ENCODE assay signal across 9 mouse cellular contexts in genomic region chr6:86793957-86794356, GRCm38 (mm10). TPM values are rescaled to one million over a fixed set of nuclear protein-coding genes. Genes with fewer than 3 reads are reported as not detected.
A peak's percentile ranks its signal among the peaks of the same experiment; 100 is the strongest.
DNase-seq lines count a peak whose midpoint lies in the region; ATAC-seq and TF ChIP-seq lines count a peak whose summit lies in the region.
"Had no signal": no experiment of that assay in that cellular context is flagged by ENCODE, and none has a peak within 500 bp of the region (broad histone marks: within the 10 kb centered on the region; RNA-seq: fewer than 3 reads in every experiment).

No protein-coding gene starts in this region.

- no peak for DNase-seq in heart, embryonic 10.5 days (ENCODE audit: low spot score)
- DNase-seq in heart, adult 9 months (ENCODE audit: low spot score in 2 of 2), result no peak
- DNase-seq in MEL (ENCODE audit: low read depth, low spot score), result no peak
- DNase-seq in liver, embryonic 14.5 days (ENCODE audit: low read depth in 3 of 3, low spot score in 3 of 3), result no peak
- no peak for DNase-seq in frontal cortex, postnatal 14 days (ENCODE audit: low spot score in 2 of 2)
- no peak for DNase-seq in layer of hippocampus, adult 11-12 months (ENCODE audit: low spot score)
- no peak for DNase-seq in urinary bladder, postnatal 10 days (ENCODE audit: low spot score)

- H3K36me3 ChIP-seq in heart, embryonic 10.5 days, result no peaks in the 10 kb centered on the region
- H3K36me3 ChIP-seq in MEL (ENCODE audit: control insufficient read depth in 1 of 2, insufficient read depth in 2 of 2, low read length in 2 of 2), result peaks cover 0 to 12% of the 10 kb centered on the region in 2 experiments; a peak in 2 of 4 replicates
- H3K36me3 ChIP-seq in hindbrain, embryonic 13.5 days, result no peaks in the 10 kb centered on the region
- no peaks in the 10 kb centered on the region for H3K36me3 ChIP-seq in liver, embryonic 14.5 days (replicated peaks; ENCODE audit: control insufficient read depth, insufficient read depth, low read depth)
- H3K36me3 ChIP-seq: G1E had no signal

- peak overlapping the region; percentile 78 for H3K9ac ChIP-seq in MEL (ENCODE audit: control insufficient read depth, low read depth, low read length, poor library complexity, severe bottlenecking)
- H3K9ac ChIP-seq in hindbrain, embryonic 13.5 days, result no peak overlapping the region
- no peak overlapping the region for H3K9ac ChIP-seq in liver, embryonic 14.5 days (replicated peaks)

- no peak for TF ChIP-seq RAD21 in MEL (IDR thresholded peaks at IDR 0.05; ENCODE audit: low read depth, low read length)

- no peak for TF ChIP-seq CTCF in MEL (IDR thresholded peaks at IDR 0.05 in 2 of 3, conservative IDR thresholded peaks at IDR 0.05 in 1 of 3; ENCODE audit: control insufficient read depth in 1 of 3, insufficient read depth in 1 of 3, low read depth in 2 of 3, low read length in 3 of 3, poor library complexity in 1 of 3, severe bottlenecking in 1 of 3)
- TF ChIP-seq CTCF in liver, embryonic 14.5 days (IDR thresholded peaks at IDR 0.05; ENCODE audit: low read depth), result no peak

- no peak for ATAC-seq in hindbrain, embryonic 13.5 days (ENCODE audit: low FRiP score)
- no peak for ATAC-seq in liver, embryonic 14.5 days (ENCODE audit: insufficient read depth)

- 54% methylated on average over 5 of the region's 5 CpGs for WGBS in heart, embryonic 10.5 days
- 48% methylated on average over 5 of the region's 5 CpGs for WGBS in hindbrain, embryonic 13.5 days
- 47% methylated on average over 5 of the region's 5 CpGs for WGBS in liver, embryonic 14.5 days (ENCODE audit: insufficient replicate concordance)

- peak overlapping the region; percentile 43; the same call in 1 of the 2 replicates for H3K27ac ChIP-seq in heart, embryonic 10.5 days
- H3K27ac ChIP-seq in MEL (ENCODE audit: control insufficient read depth, low read depth, low read length), result no peak overlapping the region
- no peak overlapping the region for H3K27ac ChIP-seq in hindbrain, embryonic 13.5 days
- H3K27ac ChIP-seq in liver, embryonic 14.5 days, result no peak overlapping the region

- H3K79me2 ChIP-seq in MEL (ENCODE audit: control insufficient read depth, insufficient read depth, low read length, poor library complexity), result no peaks in the 10 kb centered on the region; the same call in 1 of the 2 replicates

- peak overlapping the region; percentile 76 for H3K4me3 ChIP-seq in heart, embryonic 10.5 days
- peak overlapping the region; percentile 86 to 100 for H3K4me3 ChIP-seq in MEL (ENCODE audit: control insufficient read depth in 1 of 2, insufficient read depth in 1 of 2, low read depth in 2 of 2, low read length in 2 of 2)
- H3K4me3 ChIP-seq in hindbrain, embryonic 13.5 days, result no peak overlapping the region
- peak overlapping the region in 1 of 2 experiments; percentile 58; a peak in 2 of 4 replicates for H3K4me3 ChIP-seq in liver, embryonic 14.5 days (ENCODE audit: insufficient read depth in 1 of 2, low read depth in 2 of 2, low read length in 2 of 2)

- peaks cover 71% of the 10 kb centered on the region for H3K27me3 ChIP-seq in heart, embryonic 10.5 days (ENCODE audit: insufficient read depth, poor library complexity, severe bottlenecking)
- peaks cover 0 to 4% of the 10 kb centered on the region in 2 experiments; a peak in 2 of 4 replicates for H3K27me3 ChIP-seq in MEL (ENCODE audit: control insufficient read depth in 1 of 2, insufficient read depth in 2 of 2, low read length in 2 of 2)
- peaks cover 51% of the 10 kb centered on the region for H3K27me3 ChIP-seq in hindbrain, embryonic 13.5 days
- peaks cover 11% of the 10 kb centered on the region for H3K27me3 ChIP-seq in liver, embryonic 14.5 days (ENCODE audit: control insufficient read depth, insufficient read depth, low read length)

- TF ChIP-seq POLR2A in MEL (IDR thresholded peaks at IDR 0.05; ENCODE audit: control insufficient read depth in 1 of 2, insufficient read depth in 1 of 2, low read depth in 1 of 2, low read length in 2 of 2, poor library complexity in 1 of 2), result no peak

- no peaks in the 10 kb centered on the region for H3K9me3 ChIP-seq in heart, embryonic 10.5 days
- H3K9me3 ChIP-seq in MEL (replicated peaks; ENCODE audit: insufficient read depth, low read length), result no peaks in the 10 kb centered on the region
- no peaks in the 10 kb centered on the region for H3K9me3 ChIP-seq in hindbrain, embryonic 13.5 days
- H3K9me3 ChIP-seq in liver, embryonic 14.5 days (ENCODE audit: control insufficient read depth, low read length), result no peaks in the 10 kb centered on the region
- H3K9me3 ChIP-seq: G1E had no signal

- 0 out of 2 replicates have a peak, but pooled peaks cover 14% of the 10 kb centered on the region for H3K4me1 ChIP-seq in heart, embryonic 10.5 days
- H3K4me1 ChIP-seq in MEL (ENCODE audit: control insufficient read depth in 1 of 2, insufficient read depth in 2 of 2, low read length in 2 of 2), result peaks cover 19 to 26% of the 10 kb centered on the region in 2 experiments
- peaks cover 15% of the 10 kb centered on the region for H3K4me1 ChIP-seq in hindbrain, embryonic 13.5 days (replicated peaks)
- no peaks in the 10 kb centered on the region; a peak in 2 of 4 replicates for H3K4me1 ChIP-seq in liver, embryonic 14.5 days (replicated peaks; ENCODE audit: control insufficient read depth in 2 of 2, insufficient read depth in 2 of 2, low read length in 1 of 2)

- peak overlapping the region; percentile 77 for H3K4me2 ChIP-seq in hindbrain, embryonic 13.5 days
- H3K4me2 ChIP-seq in liver, embryonic 14.5 days (ENCODE audit: low read depth), result peak overlapping the region; percentile 74

- TF ChIP-seq EP300 in MEL (IDR thresholded peaks at IDR 0.05; ENCODE audit: low read depth in 1 of 2, low read length in 2 of 2), result no peak
- TF ChIP-seq EP300 in liver, embryonic 14.5 days (IDR thresholded peaks at IDR 0.05; ENCODE audit: low read depth), result no peak

TF ChIP-seq in MEL, 35 proteins besides CTCF, POLR2A, EP300 and RAD21:
- TF ChIP-seq TCF12 (IDR thresholded peaks at IDR 0.05; ENCODE audit: low read depth, low read length) (no peak), MAFK (IDR thresholded peaks at IDR 0.05; ENCODE audit: borderline replicate concordance, low read depth, low read length) (no peak), SIN3A (IDR thresholded peaks at IDR 0.05; ENCODE audit: low read length) (no peak), ELF1 (IDR thresholded peaks at IDR 0.05; ENCODE audit: low read depth, low read length) (no peak), ZC3H11A (IDR thresholded peaks at IDR 0.05; ENCODE audit: low read depth, low read length) (no peak), NELFE (IDR thresholded peaks at IDR 0.05; ENCODE audit: low read depth, low read length) (no peak), MYC (IDR thresholded peaks at IDR 0.05; ENCODE audit: low read depth, low read length) (no peak), MAZ (IDR thresholded peaks at IDR 0.05; ENCODE audit: low read depth, low read length) (no peak), HCFC1 (IDR thresholded peaks at IDR 0.05; ENCODE audit: low read depth, low read length) (no peak), USF1 (IDR thresholded peaks at IDR 0.05; ENCODE audit: low read depth, low read length) (no peak), E2F4 (IDR thresholded peaks at IDR 0.05; ENCODE audit: borderline replicate concordance, low read depth, low read length) (no peak), POLR2AphosphoS5 (IDR thresholded peaks at IDR 0.05; ENCODE audit: borderline replicate concordance, low read depth, low read length) (no peak), GATA1 (IDR thresholded peaks at IDR 0.05; ENCODE audit: low read depth, low read length) (no peak), MEF2A (IDR thresholded peaks at IDR 0.05; ENCODE audit: extremely low read depth, insufficient replicate concordance, low read depth, low read length, poor library complexity, severe bottlenecking) (no peak), ZNF384 (IDR thresholded peaks at IDR 0.05; ENCODE audit: low read depth, low read length) (no peak), TAL1 (IDR thresholded peaks at IDR 0.05; ENCODE audit: low read length) (no peak), ZMIZ1 (IDR thresholded peaks at IDR 0.05; ENCODE audit: low read depth, low read length) (no peak), ETS1 (IDR thresholded peaks at IDR 0.05; ENCODE audit: low read depth, low read length) (no peak), BHLHE40 (IDR thresholded peaks at IDR 0.05; ENCODE audit: borderline replicate concordance, low read depth, low read length) (no peak)

RNA-seq across cellular contexts. Expression of gene Anxa4, which starts 0.6 kb away (rescaled TPM):
- 9.9 and 16.7 TPM in 2 replicates for polyA plus RNA-seq in heart, embryonic 10.5 days (2016; fragmentation: Nextera tagmentation; extraction: Ambion mirVana)
- 30.4 and 31.1 TPM in 2 replicates for total RNA-seq in MEL (2012; rRNA removed)
- 100 to 1,000 TPM in 1 of 2 experiments, 10 to 100 TPM in 1; 53.6 to 176 TPM for polyA plus RNA-seq in MEL (2012; ENCODE audit: insufficient read depth in 1 of 2, insufficient read length in 2 of 2, low read depth in 1 of 2, low replicate concordance in 2 of 2, missing spikeins in 1 of 2)
- polyA plus RNA-seq in hindbrain, embryonic 13.5 days (2015; fragmentation: Nextera tagmentation; extraction: Ambion mirVana), result 5.3 and 6.2 TPM in 2 replicates
- polyA plus RNA-seq in liver, embryonic 14.5 days (2012; rRNA removed), result 12.7 and 16.4 TPM in 2 replicates
- 29.4 and 34.5 TPM in 2 replicates for polyA plus RNA-seq in liver, embryonic 14.5 days (2014; fragmentation: Nextera tagmentation; extraction: Ambion mirVana)

RNA-seq across cellular contexts. Expression of gene Aak1, which starts 55.4 kb away (rescaled TPM):
- 19.4 and 24.3 TPM in 2 replicates for polyA plus RNA-seq in heart, embryonic 10.5 days (2016; fragmentation: Nextera tagmentation; extraction: Ambion mirVana)
- total RNA-seq in MEL (2012; rRNA removed), result 6.4 and 7.2 TPM in 2 replicates
- 100 to 1,000 TPM in 1 of 2 experiments, 10 to 100 TPM in 1; 25.4 to 353 TPM for polyA plus RNA-seq in MEL (2012; ENCODE audit: insufficient read depth in 1 of 2, insufficient read length in 2 of 2, low read depth in 1 of 2, low replicate concordance in 2 of 2, missing spikeins in 1 of 2)
- polyA plus RNA-seq in hindbrain, embryonic 13.5 days (2015; fragmentation: Nextera tagmentation; extraction: Ambion mirVana), result 34.5 and 36.5 TPM in 2 replicates
- 2.0 and 2.4 TPM in 2 replicates for polyA plus RNA-seq in liver, embryonic 14.5 days (2012; rRNA removed)
- polyA plus RNA-seq in liver, embryonic 14.5 days (2014; fragmentation: Nextera tagmentation; extraction: Ambion mirVana), result 3.9 and 4.2 TPM in 2 replicates
